8 mouse cellular contexts compared by ENCODE assay signal in the genomic region with DNA sequence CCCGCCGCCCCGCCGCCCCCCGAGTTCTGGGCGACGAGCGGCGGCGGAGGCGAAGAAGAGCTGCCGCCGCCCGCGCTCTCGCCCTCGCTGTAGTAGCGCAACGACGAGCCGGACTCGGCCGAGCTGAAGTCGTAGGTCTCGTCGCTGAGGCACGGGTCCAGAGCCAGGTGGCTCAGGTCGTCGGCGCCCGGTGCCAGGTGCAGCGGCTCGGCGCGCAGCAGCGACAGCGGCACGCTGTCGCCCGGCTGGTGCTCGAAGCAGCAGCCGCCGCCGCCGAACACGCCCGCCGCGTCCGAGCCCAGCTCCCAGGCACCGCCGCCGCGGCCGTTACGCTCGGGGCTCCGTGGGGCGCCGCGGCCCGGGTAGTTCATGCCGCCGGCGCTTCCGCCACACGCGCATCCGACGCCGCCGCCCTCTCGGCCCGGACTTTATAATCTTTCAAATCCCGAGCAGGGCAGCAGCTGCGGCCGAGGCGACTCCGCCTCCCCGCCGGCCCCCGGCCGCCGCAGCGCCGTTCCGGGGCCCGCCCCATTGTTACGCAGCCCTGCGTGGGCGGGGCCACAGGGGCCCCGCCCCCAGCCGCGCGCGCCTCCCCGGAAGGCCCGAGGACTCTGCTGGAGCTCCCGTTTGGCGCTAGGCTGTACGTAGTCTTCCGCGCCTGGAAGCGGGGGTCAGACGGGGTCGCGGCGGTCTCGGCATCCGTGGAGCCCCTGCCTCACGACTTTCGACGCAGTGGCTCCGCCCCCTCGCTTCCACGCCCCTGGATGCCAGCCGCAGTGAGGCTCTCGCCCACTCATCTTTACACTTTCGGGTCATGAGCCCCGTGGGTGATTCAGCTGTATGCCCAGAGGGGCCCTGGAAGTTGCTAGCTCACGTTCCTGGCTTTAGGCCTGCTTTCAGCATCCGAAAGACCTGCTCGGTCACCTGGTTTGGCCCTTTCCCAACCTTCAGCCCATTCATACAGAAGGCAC. TPM values are rescaled to one million over a fixed set of nuclear protein-coding genes. Genes with fewer than 3 reads are reported as not detected.
DNase-seq lines count a peak whose midpoint lies in the region; ATAC-seq and TF ChIP-seq lines count a peak whose summit lies in the region.

Ddhd1 (minus strand) TSS at position 503 of the 971 bp plus-strand sequence.

- ATAC-seq in hindbrain, postnatal 0 days, result peak; percentile 95
- peak; percentile 81 for ATAC-seq in megakaryocyte, adult 5-6 weeks (ENCODE audit: poor library complexity, severe bottlenecking)

- intact Hi-C loops in gastrocnemius, adult 2 months (cut with DNase I), result no loop called here
- intact Hi-C loops in left cerebral cortex, adult 2 months (cut with DNase I), result loop anchor here (2.0 kb wide), 1 partner anchor 33 kb away; no protein-coding TSS in a partner anchor

- peak within 1 kb of the TSS; percentile 89 for H3K27ac ChIP-seq in gastrocnemius, adult 2 months
- H3K27ac ChIP-seq in hindbrain, postnatal 0 days, result peak within 1 kb of the TSS; percentile 93
- H3K27ac ChIP-seq in left cerebral cortex, adult 2 months, result peak within 1 kb of the TSS; percentile 96

- H3K9me3 ChIP-seq in hindbrain, postnatal 0 days (ENCODE audit: low read length), result no peaks in the 10 kb centered on the region

- H3K36me3 ChIP-seq in hindbrain, postnatal 0 days (ENCODE audit: insufficient read depth, low read length), result no peaks in the 10 kb centered on the region

- peak within 1 kb of the TSS; percentile 95 for H3K4me3 ChIP-seq in gastrocnemius, adult 2 months
- peak within 1 kb of the TSS; percentile 88 for H3K4me3 ChIP-seq in hindbrain, postnatal 0 days (ENCODE audit: low read length)
- peak within 1 kb of the TSS; percentile 85 for H3K4me3 ChIP-seq in left cerebral cortex, adult 2 months

- under 1% methylated on average over 77 of the region's 123 CpGs for WGBS in hindbrain, postnatal 0 days

- no peak for TF ChIP-seq CTCF in gastrocnemius, adult 2 months (IDR thresholded peaks at IDR 0.05)
- 0 out of 2 replicates have a peak, but pooled peaks have one; percentile 2 for TF ChIP-seq CTCF in hindbrain, postnatal 0 days (IDR thresholded peaks at IDR 0.05; ENCODE audit: low read depth)
- TF ChIP-seq CTCF in left cerebral cortex, adult 2 months (IDR thresholded peaks at IDR 0.05), result no peak; the same call in 1 of the 2 replicates

- DNase-seq in WW6 (ENCODE audit: low read depth, low spot score), result peak; percentile 67
- peak; percentile 63 to 86 for DNase-seq in cerebellum, postnatal 4 days (ENCODE audit: low spot score in 2 of 2)
- peak; percentile 91 for DNase-seq in gastrocnemius, adult 2 months
- peak; percentile 95 for DNase-seq in hindbrain, postnatal 0 days (ENCODE audit: low spot score)
- peak; percentile 87 to 89 for DNase-seq in left cerebral cortex, adult 2 months (ENCODE audit: extremely low spot score in 1 of 2, low spot score in 2 of 2)
- DNase-seq in right cerebral cortex, adult 2 months (ENCODE audit: low spot score in 2 of 2), result peak; percentile 80 to 85
- peak; percentile 86 for DNase-seq in urinary bladder, postnatal 14 days (ENCODE audit: low spot score)

- H3K4me1 ChIP-seq in hindbrain, postnatal 0 days (ENCODE audit: insufficient read depth, low read length), result peaks cover 7% of the 10 kb centered on the region

- H3K9ac ChIP-seq in hindbrain, postnatal 0 days (replicated peaks; ENCODE audit: low read length), result peak within 1 kb of the TSS; percentile 86

- no peaks in the 10 kb centered on the region for H3K27me3 ChIP-seq in hindbrain, postnatal 0 days (ENCODE audit: insufficient read depth, low read length)

- H3K4me2 ChIP-seq in hindbrain, postnatal 0 days (ENCODE audit: low read depth, low read length), result peak within 1 kb of the TSS; percentile 58

RNA-seq across cellular contexts. Expression of gene Ddhd1, which starts in this region (rescaled TPM):
- total RNA-seq in gastrocnemius, adult 2 months (2021), result 1 to 10 TPM; 3.3 TPM
- total RNA-seq in hindbrain, postnatal 0 days (2014; rRNA removed), result 53.0 and 64.2 TPM in 2 replicates
- 15.0 and 17.2 TPM in 2 replicates for polyA plus RNA-seq in hindbrain, postnatal 0 days (2015; fragmentation: Nextera tagmentation; extraction: Ambion mirVana)
- 10 to 100 TPM; 79.7 to 82.8 TPM for total RNA-seq in left cerebral cortex, adult 2 months (2021)
- total RNA-seq in megakaryocyte, adult 5-6 weeks (2015), result 34.0 and 34.3 TPM in 2 replicates
- total RNA-seq in megakaryocyte, adult 5-6 weeks (2017), result 43.1 and 46.5 TPM in 2 replicates

Comparison
In these comparisons a context has a peak if more than half of its experiments do, and no peak if none do; other contexts are left out.
1. Peak in every context shown above with its lines: DNase-seq, ATAC-seq, H3K4me3 ChIP-seq and H3K27ac ChIP-seq.
2. RNA of gene Ddhd1 (total RNA-seq): 79.7 to 82.8 TPM in left cerebral cortex, adult 2 months, 53.0 to 64.2 TPM in hindbrain, postnatal 0 days and 34.0 to 46.5 TPM in megakaryocyte, adult 5-6 weeks; 3.3 TPM in gastrocnemius, adult 2 months; every median in the first group is over 4 times any median in the second.